Mouse (Mus musculus) forebrain, embryonic 16.5 days (tissue): ENCODE measurements around the gene Dcaf11. TPM values are rescaled to one million over a fixed set of nuclear protein-coding genes. Genes with fewer than 3 reads are reported as not detected.

Source experiments
- ATAC-seq: fragments of 200-750 bp; cut with Nextera tagmentation; 2 replicates; pipeline ENCODE4 v1.8.0; 2017; ENCODE audit warnings: mild to moderate bottlenecking, moderate library complexity
- H3K27ac ChIP-seq: fragments of 300-500 bp; sonication (generic); 2 replicates; pipeline ENCODE4 v1.5.1; 2014; ENCODE audit warnings: low read length, control low read depth
- H3K27me3 ChIP-seq: fragments of 300-500 bp; sonication (generic); replicated peaks from 2 replicates; pipeline ENCODE4 v1.6.1; 2014; ENCODE audit warnings: low read length; ENCODE audit not compliant: control insufficient read depth, insufficient read depth
- H3K36me3 ChIP-seq: fragments of 300-500 bp; sonication (generic); 2 replicates; pipeline ENCODE4 v1.6.1; 2014; ENCODE audit not compliant: control insufficient read depth, insufficient read depth
- H3K4me1 ChIP-seq: fragments of 300-500 bp; sonication (generic); replicated peaks from 2 replicates; pipeline ENCODE4 v1.6.1; 2014; ENCODE audit warnings: low read length; ENCODE audit not compliant: control insufficient read depth, insufficient read depth
- H3K4me2 ChIP-seq: fragments of 300-500 bp; sonication (generic); 2 replicates; pipeline ENCODE4 v1.6.1; 2014; ENCODE audit warnings: mild to moderate bottlenecking, low read length, control low read depth
- H3K4me3 ChIP-seq: fragments of 300-500 bp; sonication (generic); replicated peaks from 2 replicates; pipeline ENCODE4 v1.5.1; 2014; ENCODE audit warnings: mild to moderate bottlenecking, low read length, control low read depth
- H3K9ac ChIP-seq: fragments of 300-500 bp; sonication (generic); replicated peaks from 2 replicates; pipeline ENCODE4 v1.6.1; 2014; ENCODE audit warnings: low read depth, low read length, control low read depth
- H3K9me3 ChIP-seq: fragments of 300-500 bp; sonication (generic); 2 replicates; pipeline ENCODE4 v1.6.1; 2016; ENCODE audit warnings: low read length; ENCODE audit not compliant: control insufficient read depth
- WGBS: fragments of 180-500 bp; shearing (Covaris S2); extraction: QIAGEN DNeasy Blood & Tissue Kit; methylation state at CpG from one replicate; pipeline ENCODE4 v1.1.7; 2014; 5-methylcytosine and 5-hydroxymethylcytosine counted together
- polyA plus RNA-seq: library from polyadenylated mRNA; unstranded; fragments of >200 nt; fragmentation: Nextera tagmentation; extraction: Ambion mirVana; gene quantifications from 2 replicates; pipeline ENCODE4 v1.2.1, GENCODE M21; 2015

Gene Dcaf11
- polyA plus RNA-seq, 1 experiment from 2014 or later = 127 TPM

DNA sequence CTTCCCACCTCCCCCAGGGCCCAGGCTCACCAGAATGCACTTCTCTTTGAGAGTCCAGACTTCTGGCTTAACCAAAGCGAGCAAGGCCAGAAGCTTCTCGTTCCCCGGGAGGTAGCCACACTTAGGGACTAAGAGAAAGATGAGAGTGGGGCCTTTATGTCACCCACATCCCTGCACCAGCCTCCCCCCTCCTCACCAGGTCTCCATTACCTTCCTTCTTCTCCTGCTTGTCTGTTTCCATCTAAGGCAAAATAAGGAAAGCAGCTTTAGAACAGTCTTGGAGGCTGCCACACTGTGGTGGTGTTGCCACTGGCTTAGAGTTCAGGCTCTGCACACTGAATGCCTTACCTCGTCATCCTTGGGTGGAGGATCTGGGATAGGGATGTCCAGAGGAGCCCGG is 29.5 kb downstream of the Dcaf11 start:
- Histone ChIP-seq H3K36me3 (peaks cover 2% of the 10 kb centered on the region; the same call in 1 of the 2 replicates), H3K27ac (no peak overlapping the region), H3K4me3 (no peak overlapping the region), H3K4me2 (no peak overlapping the region), H3K9ac (no peak overlapping the region), H3K9me3 (no peaks in the 10 kb centered on the region), H3K27me3 (no peaks in the 10 kb centered on the region), H3K4me1 (peaks cover 37% of the 10 kb centered on the region)
- WGBS = 94% methylated on average over 5 of the region's 5 CpGs
- no peak for ATAC-seq

GRCm38 (mm10) chr14:55589771-55590448 is 30.1 kb downstream of the Dcaf11 start:
- Histone ChIP-seq H3K36me3 (peaks cover 2% of the 10 kb centered on the region; the same call in 1 of the 2 replicates), H3K27ac (peak overlapping the region; percentile 96; the same call in 1 of the 2 replicates)
- 89% methylated on average over 11 of the region's 11 CpGs for WGBS

DNA sequence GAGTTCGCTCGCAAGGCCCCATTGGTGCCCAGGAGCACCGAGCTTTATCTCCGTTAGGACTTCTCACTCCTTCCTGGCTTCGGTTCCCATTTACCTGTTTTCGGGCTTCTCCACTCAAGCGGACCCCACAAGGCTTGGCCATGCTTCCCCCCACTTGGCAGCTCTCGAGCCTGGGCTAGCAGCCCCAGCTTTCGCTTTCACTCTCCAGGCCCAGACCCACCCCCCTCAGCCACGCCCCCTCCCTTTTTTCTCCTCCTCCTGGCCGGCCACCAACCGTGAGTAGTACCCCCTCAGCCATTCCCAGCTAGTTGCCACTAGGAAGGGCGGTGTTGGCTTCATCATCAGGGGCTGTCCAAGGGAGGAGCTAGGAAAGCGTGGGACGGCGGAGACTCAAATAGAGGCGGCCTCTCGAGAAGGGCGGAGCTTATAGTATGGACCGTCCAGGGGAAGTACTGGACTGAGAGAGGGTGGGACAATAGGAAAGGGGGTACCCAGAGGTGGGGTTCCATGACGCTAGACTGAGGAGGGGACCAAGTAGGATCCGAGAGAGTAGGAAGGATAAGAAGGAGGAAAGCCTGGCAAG is 31.0 kb downstream of the Dcaf11 start, which contains the start of gene Psme2:
Gene Psme2 (minus strand): TSS at position 366 of the 583 bp plus-strand sequence.
- Histone ChIP-seq H3K4me1 (peaks cover 27% of the 10 kb centered on the region), H3K9ac (peak within 1 kb of the TSS; percentile 90), H3K4me2 (peak within 1 kb of the TSS; percentile 91), H3K27ac (peak within 1 kb of the TSS; percentile 96), H3K27me3 (no peaks in the 10 kb centered on the region), H3K4me3 (peak within 1 kb of the TSS; percentile 95), H3K36me3 (peaks cover 8% of the 10 kb centered on the region), H3K9me3 (no peaks in the 10 kb centered on the region)
- ATAC-seq = peak; percentile 96
- WGBS = under 1% methylated on average over 22 of the region's 22 CpGs

More at GRCm38 (mm10) chr14:55589771-55590448, 30.1 kb downstream of the Dcaf11 start:
- H3K4me2 ChIP-seq = peak overlapping the region; percentile 91
- peaks cover 31% of the 10 kb centered on the region for H3K4me1 ChIP-seq
- peak overlapping the region; percentile 95 for H3K4me3 ChIP-seq
- no peak for ATAC-seq
- H3K9me3 ChIP-seq = no peaks in the 10 kb centered on the region
- peak overlapping the region; percentile 90 for H3K9ac ChIP-seq
- no peaks in the 10 kb centered on the region for H3K27me3 ChIP-seq

DNA sequence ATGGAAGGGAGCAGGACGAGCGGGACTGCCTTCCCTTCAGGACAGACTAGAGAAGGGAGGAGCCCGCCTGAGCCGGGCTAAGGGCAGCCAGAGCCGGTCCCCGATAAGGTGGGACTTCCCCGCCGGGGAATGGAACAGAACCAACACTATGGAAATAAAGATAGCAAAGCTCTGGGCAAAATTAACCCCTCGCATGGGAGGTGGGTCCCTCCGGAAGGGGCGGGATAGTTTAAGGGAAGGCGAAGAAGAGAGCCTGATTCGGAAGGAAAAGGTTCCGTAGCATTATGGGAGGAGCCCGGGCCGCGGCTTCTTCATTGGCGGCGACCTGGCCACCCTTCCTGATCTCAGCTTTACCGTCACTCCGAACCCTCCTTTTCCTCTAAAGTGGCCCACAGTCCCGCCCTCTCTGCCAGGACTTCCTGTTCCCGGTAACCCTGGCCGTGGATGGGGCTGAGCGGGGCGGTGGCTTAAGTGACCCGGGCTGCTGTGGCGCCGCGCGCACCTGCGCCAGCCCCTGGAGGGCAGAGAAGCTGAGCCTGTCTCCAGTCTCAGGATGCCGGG is 31.6 kb downstream of the Dcaf11 start, which contains the start of gene Rnf31:
Gene Rnf31 (plus strand): TSS at position 378 of the 561 bp plus-strand sequence.
- Histone ChIP-seq H3K27ac (peak within 1 kb of the TSS; percentile 96), H3K27me3 (no peaks in the 10 kb centered on the region), H3K4me2 (peak within 1 kb of the TSS; percentile 91), H3K36me3 (peaks cover 14% of the 10 kb centered on the region), H3K4me1 (peaks cover 27% of the 10 kb centered on the region), H3K9me3 (no peaks in the 10 kb centered on the region), H3K4me3 (peak within 1 kb of the TSS; percentile 95), H3K9ac (peak within 1 kb of the TSS; percentile 90)
- peak; percentile 90 for ATAC-seq
- 0% methylated on average over 33 of the region's 33 CpGs for WGBS

GRCm38 (mm10) chr14:55592226-55592625 is 32.4 kb downstream of the Dcaf11 start:
- no peak for ATAC-seq
- peaks cover 27% of the 10 kb centered on the region for H3K4me1 ChIP-seq
- peak overlapping the region; percentile 95 for H3K4me3 ChIP-seq
- H3K27me3 ChIP-seq = no peaks in the 10 kb centered on the region
- peak overlapping the region; percentile 90 for H3K9ac ChIP-seq
- WGBS = 8% methylated on average over 16 of the region's 16 CpGs
- peak overlapping the region; percentile 91 for H3K4me2 ChIP-seq
- H3K27ac ChIP-seq = no peak overlapping the region
- peaks cover 19% of the 10 kb centered on the region for H3K36me3 ChIP-seq
- H3K9me3 ChIP-seq = no peaks in the 10 kb centered on the region

DNA sequence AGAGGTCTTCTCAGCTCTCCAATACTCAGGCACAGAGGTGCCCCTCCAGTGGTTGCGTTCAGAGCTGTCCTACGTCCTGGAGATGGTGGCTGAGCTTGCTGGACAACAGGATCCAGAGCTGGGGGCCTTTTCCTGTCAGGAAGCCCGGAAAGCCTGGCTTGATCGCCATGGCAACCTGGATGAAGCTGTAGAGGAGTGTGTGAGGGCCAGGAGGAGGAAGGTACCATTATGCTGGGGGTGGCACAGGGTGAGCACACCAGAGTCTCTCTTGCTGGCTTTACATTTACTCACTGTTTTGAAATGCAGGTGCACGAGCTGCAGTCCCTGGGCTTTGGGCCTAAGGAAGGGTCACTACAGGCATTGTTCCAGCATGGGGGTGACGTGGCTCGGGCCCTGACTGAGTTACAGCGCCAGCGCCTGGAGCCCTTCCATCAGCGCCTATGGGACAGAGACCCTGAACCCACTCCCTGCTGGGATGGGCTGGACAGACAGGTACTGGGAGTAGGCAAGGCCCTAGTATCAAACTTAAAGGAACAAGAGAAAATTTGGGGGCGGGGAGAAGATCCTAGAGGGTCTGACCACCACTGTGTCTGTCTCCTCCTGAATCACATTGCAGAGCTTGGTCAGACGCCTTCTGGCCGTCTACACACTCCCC is 36.4 kb downstream of the Dcaf11 start:
- no peak overlapping the region for H3K9ac ChIP-seq
- H3K4me2 ChIP-seq = no peak overlapping the region
- H3K36me3 ChIP-seq = peaks cover 31% of the 10 kb centered on the region
- no peak overlapping the region for H3K27ac ChIP-seq
- H3K4me3 ChIP-seq = no peak overlapping the region
- no peaks in the 10 kb centered on the region for H3K27me3 ChIP-seq
- WGBS = 80% methylated on average over 13 of the region's 13 CpGs
- no peak for ATAC-seq
- H3K4me1 ChIP-seq = peaks cover 19% of the 10 kb centered on the region
- H3K9me3 ChIP-seq = no peaks in the 10 kb centered on the region

GRCm38 (mm10) chr14:55598521-55599390 is 39.0 kb downstream of the Dcaf11 start:
- Histone ChIP-seq H3K27me3 (no peaks in the 10 kb centered on the region), H3K4me1 (peaks cover under 1% of the 10 kb centered on the region; the same call in 1 of the 2 replicates), H3K4me3 (no peak overlapping the region), H3K9ac (no peak overlapping the region), H3K27ac (no peak overlapping the region), H3K4me2 (no peak overlapping the region), H3K9me3 (no peaks in the 10 kb centered on the region), H3K36me3 (peaks cover 38% of the 10 kb centered on the region)
- no peak for ATAC-seq
- WGBS = 95% methylated on average over 21 of the region's 21 CpGs

DNA sequence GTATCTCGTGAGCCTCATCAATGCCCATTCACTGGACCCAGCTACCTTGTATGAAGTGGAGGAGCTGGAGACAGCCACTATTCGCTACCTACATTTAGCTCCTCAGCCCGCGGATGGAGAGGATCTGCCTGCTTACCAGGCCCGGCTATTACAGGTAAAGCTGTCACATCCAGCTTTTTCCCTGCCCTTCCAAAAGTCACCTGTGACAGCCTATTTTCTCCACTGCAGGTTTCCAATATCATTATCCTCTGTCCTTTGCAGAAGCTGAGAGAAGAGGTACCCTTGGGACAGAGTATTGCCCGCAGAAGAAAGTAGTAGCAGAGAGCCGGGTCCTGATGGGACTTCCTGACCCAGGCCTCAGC is 43.4 kb downstream of the Dcaf11 start, which contains the start of gene Irf9:
Gene Irf9 (plus strand): TSS at position 301 of the 362 bp plus-strand sequence.
- H3K4me3 ChIP-seq = peak within 1 kb of the TSS; percentile 28
- peaks cover 23% of the 10 kb centered on the region for H3K36me3 ChIP-seq
- H3K4me2 ChIP-seq = peak within 1 kb of the TSS; percentile 46
- peaks cover 4% of the 10 kb centered on the region for H3K4me1 ChIP-seq
- no peaks in the 10 kb centered on the region for H3K27me3 ChIP-seq
- peak within 1 kb of the TSS; percentile 27; the same call in 1 of the 2 replicates for H3K9ac ChIP-seq
- no peak for ATAC-seq
- 91% methylated on average over 7 of the region's 7 CpGs for WGBS
- H3K9me3 ChIP-seq = no peaks in the 10 kb centered on the region
- no peak within 1 kb of the TSS; the same call in 1 of the 2 replicates for H3K27ac ChIP-seq
